Mouse (Mus musculus) c-Kit-positive CD71-negative TER-119-negative erythroid progenitor cells, embryonic 14.5 days (primary cell): ENCODE data around the gene Dlx5.

Source experiments
- DNase-seq: peaks from one replicate; pipeline ENCODE4 v3.0.0-alpha.2; 2013; ENCODE audit warnings: low read depth

The Dlx5 gene

GRCm38 (mm10) chr6:6859950-6860410, 21.9 kb downstream of the Dlx5 start:
- no peak for DNase-seq

GRCm38 (mm10) chr6:6859111-6859949, 22.6 kb downstream of the Dlx5 start:
- DNase-seq, result no peak

- no peak for DNase-seq
These were observed 23.3 kb downstream of the Dlx5 start for GRCm38 (mm10) chr6:6858571-6858970.

GRCm38 (mm10) chr6:6857766-6858165, 24.1 kb downstream of the Dlx5 start:
- DNase-seq, result no peak

- no peak for DNase-seq
These were observed 25.0 kb downstream of the Dlx5 start for GRCm38 (mm10) chr6:6856881-6857280.

GRCm38 (mm10) chr6:6856316-6856715, 25.6 kb downstream of the Dlx5 start:
- no peak for DNase-seq

GRCm38 (mm10) chr6:6855746-6856185, 26.1 kb downstream of the Dlx5 start:
- DNase-seq, result no peak

GRCm38 (mm10) chr6:6854902-6855745, 26.8 kb downstream of the Dlx5 start:
- no peak for DNase-seq

- no peak for DNase-seq
These were observed 27.7 kb downstream of the Dlx5 start for GRCm38 (mm10) chr6:6854176-6854575.

- no peak for DNase-seq
These were observed 28.9 kb downstream of the Dlx5 start for GRCm38 (mm10) chr6:6852944-6853343.

GRCm38 (mm10) chr6:6851166-6851565, 30.7 kb downstream of the Dlx5 start:
- DNase-seq, result no peak

- no peak for DNase-seq
These were observed 31.4 kb downstream of the Dlx5 start for GRCm38 (mm10) chr6:6850324-6851060.

GRCm38 (mm10) chr6:6849744-6850143, 32.1 kb downstream of the Dlx5 start:
- DNase-seq, result no peak

GRCm38 (mm10) chr6:6848541-6848940, 33.3 kb downstream of the Dlx5 start:
- DNase-seq, result no peak

GRCm38 (mm10) chr6:6833301-6833700, 48.6 kb downstream of the Dlx5 start:
- DNase-seq, result no peak

- no peak for DNase-seq
These were observed 51.4 kb downstream of the Dlx5 start for GRCm38 (mm10) chr6:6830446-6830845.
